Mouse (Mus musculus) testis, adult 2 months (tissue): ENCODE data around the gene Rufy2.

Experiments used
- CTCF ChIP-seq: fragments of 200-500 bp; IDR thresholded peaks from 2 replicates; pipeline ENCODE4 v1.5.1; 2012; ENCODE audit warnings: low read depth, mild to moderate bottlenecking, inconsistent platforms, low read length, moderate library complexity; ENCODE audit not compliant: control insufficient read depth, insufficient read depth, insufficient replicate concordance
- POLR2A ChIP-seq: fragments of 200-500 bp; IDR thresholded peaks from 2 replicates; pipeline ENCODE4 v1.6.1; 2012; ENCODE audit warnings: low read depth, mild to moderate bottlenecking, inconsistent platforms, low read length, moderate library complexity; ENCODE audit not compliant: control insufficient read depth

GRCm38 (mm10) chr10:63003252-63003651 is 23.2 kb downstream of the Rufy2 start:
- no peak for TF ChIP-seq CTCF
- no peak for TF ChIP-seq POLR2A
